Mouse (Mus musculus): ENCODE measurements around the gene Hoxb6. TPM values are rescaled to one million over a fixed set of nuclear protein-coding genes. Genes with fewer than 3 reads are reported as not detected.

Hoxb6 gene
- polyA plus RNA-seq, 1 experiment = 4.4 TPM

DNA sequence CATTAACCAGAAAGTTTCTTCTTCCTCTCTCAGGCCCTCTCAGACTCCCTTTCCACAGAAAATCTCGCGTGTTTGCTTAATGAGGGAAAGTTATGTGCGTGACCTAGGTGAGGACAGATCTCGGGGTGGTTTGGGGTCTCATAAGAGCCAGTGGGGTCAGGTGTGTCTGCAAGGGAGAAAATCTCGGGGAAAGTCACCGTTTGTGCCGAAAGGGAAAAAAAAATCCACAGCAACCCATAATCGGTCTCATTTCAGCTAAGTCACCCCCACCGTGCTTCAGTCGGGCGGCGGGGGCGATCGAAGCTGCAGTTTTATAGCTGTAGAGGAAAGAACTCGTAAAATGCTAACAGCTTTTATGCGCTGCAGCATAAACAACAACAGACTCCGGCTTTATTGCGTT is 10.9 kb upstream of the Hoxb6 start:
- H3K4me3 ChIP-seq (replicated peaks; ENCODE audit: control insufficient read depth, low read depth, low read length) = no peak overlapping the region
- 15% methylated on average over 18 of the region's 18 CpGs for WGBS
- TF ChIP-seq CTCF (IDR thresholded peaks at IDR 0.05; ENCODE audit: control insufficient read depth, insufficient read depth, low read length) (no peak), POLR2A (IDR thresholded peaks at IDR 0.05; ENCODE audit: borderline replicate concordance, control insufficient read depth, low read depth, low read length) (no peak)
- no peaks in the 10 kb centered on the region for H3K4me1 ChIP-seq (ENCODE audit: control insufficient read depth, insufficient read depth, low read length)
- no peak overlapping the region for H3K27ac ChIP-seq (ENCODE audit: control insufficient read depth, insufficient read depth, low read depth, low read length, poor library complexity)

DNA sequence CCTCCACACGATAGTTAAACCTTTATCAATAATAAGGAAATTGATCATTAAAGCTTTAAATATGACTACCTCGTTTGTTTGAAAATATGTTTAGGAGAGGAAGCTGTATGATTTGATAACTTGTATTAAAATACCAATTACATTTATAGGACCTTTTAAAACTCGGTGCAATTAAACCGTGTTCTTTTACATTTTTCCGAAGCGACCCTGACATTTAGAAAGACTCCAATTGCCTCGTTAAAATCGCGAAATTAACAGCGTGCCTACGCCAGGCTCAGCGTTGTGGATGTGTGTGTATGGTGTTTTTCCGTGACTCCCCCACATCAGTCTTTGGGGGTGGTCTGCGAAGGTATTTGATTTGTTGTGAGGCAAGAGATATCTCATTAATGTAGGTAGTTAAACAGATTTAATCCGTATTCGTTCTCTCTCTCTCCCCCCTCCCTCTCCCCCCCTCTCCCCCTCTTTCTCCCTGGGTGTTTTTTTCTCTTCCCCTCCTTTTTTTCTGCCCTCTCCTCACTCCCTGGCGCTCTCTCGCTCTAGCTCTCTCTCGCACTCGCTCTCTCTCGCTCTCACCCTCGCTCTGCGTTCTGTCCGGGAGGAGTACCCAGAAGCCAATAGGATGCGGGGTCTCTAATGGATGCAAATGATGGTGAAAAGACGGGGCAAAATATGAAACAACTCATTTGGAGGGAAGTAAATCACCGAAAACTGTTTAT is 10.3 kb upstream of the Hoxb6 start, which contains the start of gene Hoxb8:
TSS of gene Hoxb8 (plus strand) at position 51 of the 716 bp plus-strand sequence.
- TF ChIP-seq CTCF (IDR thresholded peaks at IDR 0.05; ENCODE audit: control insufficient read depth, insufficient read depth, low read length) = no peak
- no peak for TF ChIP-seq POLR2A (IDR thresholded peaks at IDR 0.05; ENCODE audit: borderline replicate concordance, control insufficient read depth, low read depth, low read length)
- Histone ChIP-seq H3K4me1 (ENCODE audit: control insufficient read depth, insufficient read depth, low read length) (no peaks in the 10 kb centered on the region), H3K27ac (ENCODE audit: control insufficient read depth, insufficient read depth, low read depth, low read length, poor library complexity) (no peak within 1 kb of the TSS), H3K4me3 (replicated peaks; ENCODE audit: control insufficient read depth, low read depth, low read length) (no peak within 1 kb of the TSS)
- WGBS = 8% methylated on average over 27 of the region's 27 CpGs

DNA sequence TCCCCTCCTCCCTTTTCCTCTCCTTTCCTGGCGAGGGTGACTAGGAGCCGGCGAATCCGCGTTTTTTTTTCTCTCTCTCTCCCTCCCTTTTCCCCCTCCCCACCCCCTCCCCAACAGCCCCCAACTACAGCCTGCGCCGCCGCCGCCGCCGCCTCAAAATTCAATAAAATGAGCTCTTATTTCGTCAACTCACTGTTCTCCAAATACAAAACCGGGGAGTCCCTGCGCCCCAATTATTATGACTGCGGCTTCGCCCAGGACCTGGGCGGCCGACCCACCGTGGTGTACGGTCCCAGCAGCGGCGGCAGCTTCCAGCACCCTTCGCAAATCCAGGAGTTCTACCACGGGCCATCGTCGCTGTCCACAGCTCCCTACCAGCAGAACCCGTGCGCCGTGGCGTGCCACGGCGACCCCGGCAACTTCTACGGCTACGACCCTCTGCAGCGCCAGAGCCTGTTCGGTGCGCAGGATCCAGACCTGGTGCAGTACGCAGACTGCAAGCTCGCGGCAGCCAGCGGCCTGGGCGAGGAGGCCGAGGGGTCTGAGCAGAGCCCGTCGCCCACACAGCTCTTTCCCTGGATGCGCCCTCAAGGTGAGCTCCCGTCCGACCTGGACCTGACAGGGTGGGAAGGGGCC is 9.4 kb upstream of the Hoxb6 start:
- H3K4me3 ChIP-seq (replicated peaks; ENCODE audit: control insufficient read depth, low read depth, low read length) = no peak overlapping the region
- no peak overlapping the region for H3K27ac ChIP-seq (ENCODE audit: control insufficient read depth, insufficient read depth, low read depth, low read length, poor library complexity)
- no peak for TF ChIP-seq CTCF (IDR thresholded peaks at IDR 0.05; ENCODE audit: control insufficient read depth, insufficient read depth, low read length)
- no peak for TF ChIP-seq POLR2A (IDR thresholded peaks at IDR 0.05; ENCODE audit: borderline replicate concordance, control insufficient read depth, low read depth, low read length)
- whole genome bisulfite sequencing = 3% methylated on average over 49 of the region's 49 CpGs
- no peaks in the 10 kb centered on the region for H3K4me1 ChIP-seq (ENCODE audit: control insufficient read depth, insufficient read depth, low read length)

DNA sequence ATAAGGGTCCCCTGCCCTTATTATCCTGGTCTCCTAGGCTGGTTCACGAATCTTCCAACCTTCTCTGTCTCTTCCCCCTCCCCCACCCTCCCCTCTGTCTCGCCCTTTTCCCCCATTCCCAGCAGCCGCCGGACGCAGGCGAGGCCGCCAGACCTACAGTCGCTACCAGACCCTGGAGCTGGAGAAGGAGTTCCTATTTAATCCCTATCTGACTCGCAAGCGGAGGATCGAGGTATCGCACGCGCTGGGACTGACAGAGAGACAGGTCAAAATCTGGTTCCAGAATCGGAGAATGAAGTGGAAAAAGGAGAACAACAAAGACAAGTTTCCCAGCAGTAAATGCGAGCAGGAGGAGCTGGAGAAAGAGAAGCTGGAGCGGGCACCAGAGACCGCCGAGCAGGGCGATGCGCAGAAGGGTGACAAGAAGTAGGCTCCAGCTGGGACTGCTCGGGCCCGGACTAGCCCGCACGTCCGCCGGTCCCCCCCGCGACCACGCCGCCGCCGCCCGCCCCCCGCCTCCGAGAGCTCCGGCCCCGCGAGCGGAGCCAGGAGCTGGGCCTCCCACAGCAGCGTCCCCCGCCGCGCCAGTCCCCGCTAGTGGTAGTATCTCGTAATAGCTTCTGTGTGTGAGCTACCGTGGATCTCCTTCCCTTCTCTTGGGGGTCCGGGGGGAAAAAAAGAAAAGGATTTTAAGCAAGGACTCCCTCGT is 8.1 kb upstream of the Hoxb6 start:
- WGBS = under 1% methylated on average over 49 of the region's 49 CpGs
- H3K4me3 ChIP-seq (replicated peaks; ENCODE audit: control insufficient read depth, low read depth, low read length) = no peak overlapping the region
- no peaks in the 10 kb centered on the region for H3K4me1 ChIP-seq (ENCODE audit: control insufficient read depth, insufficient read depth, low read length)
- no peak overlapping the region for H3K27ac ChIP-seq (ENCODE audit: control insufficient read depth, insufficient read depth, low read depth, low read length, poor library complexity)
- TF ChIP-seq CTCF (IDR thresholded peaks at IDR 0.05; ENCODE audit: control insufficient read depth, insufficient read depth, low read length) (no peak), POLR2A (IDR thresholded peaks at IDR 0.05; ENCODE audit: borderline replicate concordance, control insufficient read depth, low read depth, low read length) (no peak)

DNA sequence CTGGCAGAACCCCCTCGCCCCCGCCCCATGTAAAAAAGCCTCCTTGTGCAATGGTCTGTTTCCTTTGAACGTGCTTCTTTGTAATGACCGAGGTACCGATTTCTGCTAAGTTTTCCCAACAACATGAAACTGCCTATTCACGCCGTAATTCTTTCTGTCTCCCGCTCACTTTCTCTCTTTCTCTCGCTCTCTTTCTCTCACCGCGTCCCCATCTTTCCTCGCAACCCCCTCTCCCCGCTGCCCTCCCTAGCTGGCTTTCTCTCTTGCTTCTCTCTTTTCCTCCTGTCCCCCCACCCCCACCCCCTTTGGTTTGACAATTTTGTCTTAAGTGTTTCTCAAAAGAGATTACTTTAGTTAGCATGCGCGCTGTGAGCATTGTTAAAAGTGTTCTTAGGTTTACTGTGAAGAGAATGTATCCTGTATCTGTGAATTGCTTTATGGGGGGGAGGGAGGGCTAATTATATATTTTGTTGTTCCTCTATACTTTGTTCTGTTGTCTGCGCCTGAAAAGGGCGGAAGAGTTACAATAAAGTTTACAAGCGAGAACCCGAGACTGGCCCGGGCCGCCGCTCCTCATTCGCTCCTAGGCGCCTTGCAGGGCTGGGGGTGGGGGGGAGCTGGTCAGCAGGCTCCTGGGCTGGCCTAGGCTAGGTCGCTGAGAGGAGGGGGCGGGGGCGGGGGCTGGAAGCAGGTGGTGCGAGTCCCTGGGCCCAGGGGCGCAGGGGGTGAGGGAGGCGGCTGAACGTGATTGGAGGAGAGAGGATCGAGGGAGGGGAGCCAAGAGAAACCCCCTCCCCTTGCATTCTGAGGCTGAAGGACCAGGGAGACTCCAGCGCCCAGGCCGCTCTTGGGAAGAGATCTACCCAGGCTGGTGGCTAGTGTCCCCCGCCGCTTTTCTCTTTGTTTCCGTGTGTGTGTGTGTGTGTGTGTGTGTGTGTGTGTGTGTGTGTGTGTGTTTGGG is 7.2 kb upstream of the Hoxb6 start:
- H3K4me1 ChIP-seq (ENCODE audit: control insufficient read depth, insufficient read depth, low read length) = no peaks in the 10 kb centered on the region
- no peak overlapping the region for H3K4me3 ChIP-seq (replicated peaks; ENCODE audit: control insufficient read depth, low read depth, low read length)
- 5% methylated on average over 35 of the region's 37 CpGs for WGBS
- no peak overlapping the region for H3K27ac ChIP-seq (ENCODE audit: control insufficient read depth, insufficient read depth, low read depth, low read length, poor library complexity)
- TF ChIP-seq POLR2A (IDR thresholded peaks at IDR 0.05; ENCODE audit: borderline replicate concordance, control insufficient read depth, low read depth, low read length) (no peak), CTCF (IDR thresholded peaks at IDR 0.05; ENCODE audit: control insufficient read depth, insufficient read depth, low read length) (no peak)

DNA sequence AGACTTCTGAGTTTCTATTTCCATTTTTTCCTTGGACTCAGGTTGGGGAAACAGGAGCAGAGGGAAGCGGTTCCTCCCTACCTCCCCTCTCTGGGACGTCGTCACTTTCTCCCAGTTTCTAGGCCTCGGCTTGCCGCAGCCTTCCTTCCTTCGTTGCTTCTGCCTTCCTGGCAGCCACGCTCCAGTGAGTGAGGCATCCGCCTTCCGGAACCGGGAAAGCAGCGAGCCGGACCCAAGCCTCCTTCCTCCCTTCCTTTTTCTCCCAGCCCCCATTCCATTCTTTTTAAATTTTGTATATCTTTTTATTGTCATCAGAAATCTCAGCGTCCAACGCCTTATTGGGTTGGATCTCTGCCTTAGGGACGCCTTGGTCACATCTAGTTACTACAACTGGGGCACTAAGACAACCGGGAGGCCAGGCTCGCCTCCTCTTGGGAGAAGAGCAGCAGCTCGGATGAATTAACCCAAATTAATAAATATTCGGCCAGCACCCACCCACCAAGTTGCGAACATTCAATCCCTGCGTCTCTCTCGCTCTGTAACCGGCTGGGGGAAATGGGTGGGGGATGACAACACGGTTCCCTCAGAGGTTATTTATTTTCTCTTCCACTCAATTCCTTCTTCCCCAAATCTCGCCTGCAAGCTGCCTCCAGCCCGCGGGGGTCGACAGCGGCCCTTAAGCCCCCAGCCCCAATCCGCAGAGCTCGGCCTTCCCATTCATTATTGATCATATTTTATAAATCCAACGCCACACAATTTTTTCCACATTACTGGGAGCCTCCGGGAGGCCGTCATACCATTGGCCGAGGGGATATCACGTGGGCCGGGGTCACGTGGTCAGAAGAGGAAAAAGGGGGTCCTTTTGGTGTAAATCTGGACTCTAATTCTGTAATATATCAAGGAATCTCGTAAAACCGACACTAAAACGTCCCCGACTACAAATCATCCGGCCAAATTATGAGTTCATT is 6.2 kb upstream of the Hoxb6 start, which contains the start of gene Hoxb7:
TSS of gene Hoxb7 (plus strand) at position 853 of the 968 bp plus-strand sequence.
- no peak for TF ChIP-seq CTCF (IDR thresholded peaks at IDR 0.05; ENCODE audit: control insufficient read depth, insufficient read depth, low read length)
- TF ChIP-seq POLR2A (IDR thresholded peaks at IDR 0.05; ENCODE audit: borderline replicate concordance, control insufficient read depth, low read depth, low read length) = no peak
- no peak within 1 kb of the TSS for H3K27ac ChIP-seq (ENCODE audit: control insufficient read depth, insufficient read depth, low read depth, low read length, poor library complexity)
- H3K4me3 ChIP-seq (replicated peaks; ENCODE audit: control insufficient read depth, low read depth, low read length) = no peak within 1 kb of the TSS
- H3K4me1 ChIP-seq (ENCODE audit: control insufficient read depth, insufficient read depth, low read length) = no peaks in the 10 kb centered on the region
- 1% methylated on average over 43 of the region's 43 CpGs for WGBS
